Mouse (Mus musculus): ENCODE measurements at regions not wholly inside any gene's neighbourhood (a gene's known extent, or its start where the extent isn't known, plus 50 kb on each side); places are given as distances from the start of the nearest gene placed in this dataset.

- H3K27ac ChIP-seq = no peak overlapping the region
- no peaks in the 10 kb centered on the region for H3K36me3 ChIP-seq
- no peak for ATAC-seq (ENCODE audit: insufficient number of reproducible peaks, insufficient read depth, low FRiP score, low TSS enrichment, low read depth)
- H3K9me3 ChIP-seq = no peaks in the 10 kb centered on the region
- no peaks in the 10 kb centered on the region for H3K27me3 ChIP-seq
- WGBS = 81% methylated on average over 2 of the region's 2 CpGs
- no peak overlapping the region for H3K4me2 ChIP-seq
- 0 out of 2 replicates have a peak, but pooled peaks cover 6% of the 10 kb centered on the region for H3K4me1 ChIP-seq (replicated peaks)
- H3K4me3 ChIP-seq (replicated peaks) = no peak overlapping the region
- no peak overlapping the region for H3K9ac ChIP-seq (replicated peaks)
These were observed 313.9 kb upstream of the Rasgrp1 start for GRCm38 (mm10) chr2:117656546-117657175.

GRCm38 (mm10) chr2:117660217-117660924 lies 317.6 kb upstream of the Rasgrp1 start:
- Histone ChIP-seq H3K4me1 (replicated peaks) (no peaks in the 10 kb centered on the region), H3K36me3 (no peaks in the 10 kb centered on the region), H3K9me3 (no peaks in the 10 kb centered on the region), H3K4me3 (replicated peaks) (no peak overlapping the region), H3K4me2 (no peak overlapping the region), H3K27me3 (no peaks in the 10 kb centered on the region), H3K27ac (no peak overlapping the region), H3K9ac (replicated peaks) (no peak overlapping the region)
- 94% methylated on average over 3 of the region's 3 CpGs for WGBS
- ATAC-seq (ENCODE audit: insufficient number of reproducible peaks, insufficient read depth, low FRiP score, low TSS enrichment, low read depth) = no peak

GRCm38 (mm10) chr2:117662653-117663052 lies 319.9 kb upstream of the Rasgrp1 start:
- no peaks in the 10 kb centered on the region for H3K36me3 ChIP-seq
- H3K27me3 ChIP-seq = no peaks in the 10 kb centered on the region
- H3K4me2 ChIP-seq = no peak overlapping the region
- H3K4me3 ChIP-seq (replicated peaks) = no peak overlapping the region
- no peak overlapping the region for H3K27ac ChIP-seq
- H3K9ac ChIP-seq (replicated peaks) = no peak overlapping the region
- ATAC-seq (ENCODE audit: insufficient number of reproducible peaks, insufficient read depth, low FRiP score, low TSS enrichment, low read depth) = no peak
- H3K4me1 ChIP-seq (replicated peaks) = peaks cover 12% of the 10 kb centered on the region
- H3K9me3 ChIP-seq = no peaks in the 10 kb centered on the region

DNA sequence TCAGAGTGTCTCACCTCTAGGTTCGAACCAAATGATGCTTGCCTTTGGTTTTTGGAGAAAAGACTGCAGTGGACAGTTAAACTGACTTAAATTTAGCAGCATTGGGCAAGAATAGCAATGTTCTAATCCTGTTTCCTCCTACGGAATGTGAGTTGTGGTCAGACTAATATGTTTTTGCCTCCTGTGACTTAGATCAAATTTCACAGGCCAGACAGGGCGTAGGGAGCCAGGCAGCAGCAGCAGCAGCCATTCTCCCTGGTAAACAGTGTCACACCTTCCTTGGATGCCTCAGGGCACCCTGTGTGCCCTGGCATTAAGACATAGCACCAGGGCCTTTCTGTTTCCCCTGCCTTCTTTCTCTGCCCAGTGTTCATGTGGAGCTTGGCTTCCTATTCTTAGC lies 323.7 kb upstream of the Rasgrp1 start:
- H3K4me2 ChIP-seq = peak overlapping the region; percentile 17; the same call in 1 of the 2 replicates
- no peaks in the 10 kb centered on the region for H3K27me3 ChIP-seq
- H3K36me3 ChIP-seq = no peaks in the 10 kb centered on the region
- no peak overlapping the region for H3K9ac ChIP-seq (replicated peaks)
- H3K9me3 ChIP-seq = no peaks in the 10 kb centered on the region
- H3K4me3 ChIP-seq (replicated peaks) = no peak overlapping the region
- H3K4me1 ChIP-seq (replicated peaks) = peaks cover 12% of the 10 kb centered on the region
- ATAC-seq (ENCODE audit: insufficient number of reproducible peaks, insufficient read depth, low FRiP score, low TSS enrichment, low read depth) = no peak
- 15% methylated on average over 3 of the region's 3 CpGs for WGBS
- H3K27ac ChIP-seq = peak overlapping the region; percentile 64

DNA sequence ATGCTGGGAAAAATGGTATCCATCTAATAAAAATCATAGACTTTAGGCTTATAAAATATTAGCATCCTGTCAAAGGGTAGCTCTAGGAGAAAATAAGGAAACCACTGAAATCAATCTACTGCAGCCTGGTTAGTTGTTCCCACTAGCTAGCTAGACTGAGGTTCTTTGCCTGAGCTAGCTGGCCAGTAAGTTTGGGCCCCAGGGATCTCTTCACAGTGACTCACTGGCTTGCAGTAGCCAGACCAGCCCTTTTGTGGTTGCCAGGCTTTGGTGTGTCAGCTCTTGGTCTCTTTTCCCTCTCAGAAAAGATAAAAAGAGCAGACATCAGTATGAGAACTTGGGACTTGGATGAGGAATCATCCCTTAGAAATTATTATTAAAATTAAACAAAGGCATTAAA lies 325.3 kb upstream of the Rasgrp1 start:
- ATAC-seq (ENCODE audit: insufficient number of reproducible peaks, insufficient read depth, low FRiP score, low TSS enrichment, low read depth) = no peak
- Histone ChIP-seq H3K4me2 (no peak overlapping the region), H3K27me3 (no peaks in the 10 kb centered on the region), H3K9me3 (no peaks in the 10 kb centered on the region), H3K27ac (no peak overlapping the region), H3K9ac (replicated peaks) (no peak overlapping the region), H3K36me3 (no peaks in the 10 kb centered on the region), H3K4me3 (replicated peaks) (no peak overlapping the region), H3K4me1 (replicated peaks) (peaks cover 12% of the 10 kb centered on the region)

GRCm38 (mm10) chr2:117674877-117675276 lies 332.1 kb upstream of the Rasgrp1 start:
- H3K27ac ChIP-seq = no peak overlapping the region
- no peak overlapping the region for H3K9ac ChIP-seq (replicated peaks)
- no peak overlapping the region for H3K4me3 ChIP-seq (replicated peaks)
- peaks cover 5% of the 10 kb centered on the region; the same call in 1 of the 2 replicates for H3K4me1 ChIP-seq (replicated peaks)
- no peaks in the 10 kb centered on the region for H3K27me3 ChIP-seq
- 72% methylated on average over 1 of the region's 1 CpGs for WGBS
- ATAC-seq (ENCODE audit: insufficient number of reproducible peaks, insufficient read depth, low FRiP score, low TSS enrichment, low read depth) = no peak
- no peak overlapping the region for H3K4me2 ChIP-seq
- H3K36me3 ChIP-seq = no peaks in the 10 kb centered on the region
- H3K9me3 ChIP-seq = no peaks in the 10 kb centered on the region

GRCm38 (mm10) chr2:117678650-117679049 lies 335.8 kb upstream of the Rasgrp1 start:
- Histone ChIP-seq H3K4me1 (replicated peaks) (peaks cover 5% of the 10 kb centered on the region; the same call in 1 of the 2 replicates), H3K4me2 (no peak overlapping the region), H3K27me3 (no peaks in the 10 kb centered on the region), H3K4me3 (replicated peaks) (no peak overlapping the region), H3K36me3 (no peaks in the 10 kb centered on the region), H3K27ac (0 out of 2 replicates have a peak overlapping the region, but pooled peaks have one; percentile 14), H3K9ac (replicated peaks) (no peak overlapping the region), H3K9me3 (0 out of 2 replicates have a peak, but pooled peaks cover 2% of the 10 kb centered on the region)
- 67% methylated on average over 4 of the region's 4 CpGs for WGBS
- ATAC-seq (ENCODE audit: insufficient number of reproducible peaks, insufficient read depth, low FRiP score, low TSS enrichment, low read depth) = no peak

GRCm38 (mm10) chr2:117685836-117686453 lies 343.1 kb upstream of the Rasgrp1 start:
- 84% methylated on average over 4 of the region's 4 CpGs for WGBS
- Histone ChIP-seq H3K27me3 (no peaks in the 10 kb centered on the region), H3K4me1 (replicated peaks) (no peaks in the 10 kb centered on the region), H3K36me3 (no peaks in the 10 kb centered on the region), H3K27ac (no peak overlapping the region), H3K9ac (replicated peaks) (no peak overlapping the region), H3K9me3 (0 out of 2 replicates have a peak, but pooled peaks cover 4% of the 10 kb centered on the region), H3K4me2 (no peak overlapping the region), H3K4me3 (replicated peaks) (no peak overlapping the region)
- ATAC-seq (ENCODE audit: insufficient number of reproducible peaks, insufficient read depth, low FRiP score, low TSS enrichment, low read depth) = no peak

- Histone ChIP-seq H3K4me1 (replicated peaks) (no peaks in the 10 kb centered on the region), H3K9ac (replicated peaks) (no peak overlapping the region), H3K4me3 (replicated peaks) (no peak overlapping the region), H3K36me3 (no peaks in the 10 kb centered on the region), H3K27ac (no peak overlapping the region), H3K9me3 (no peaks in the 10 kb centered on the region), H3K27me3 (no peaks in the 10 kb centered on the region), H3K4me2 (no peak overlapping the region)
- 63% methylated on average over 4 of the region's 4 CpGs for WGBS
- ATAC-seq (ENCODE audit: insufficient number of reproducible peaks, insufficient read depth, low FRiP score, low TSS enrichment, low read depth) = no peak
These were observed 350.7 kb upstream of the Rasgrp1 start for GRCm38 (mm10) chr2:117693537-117693936.

DNA sequence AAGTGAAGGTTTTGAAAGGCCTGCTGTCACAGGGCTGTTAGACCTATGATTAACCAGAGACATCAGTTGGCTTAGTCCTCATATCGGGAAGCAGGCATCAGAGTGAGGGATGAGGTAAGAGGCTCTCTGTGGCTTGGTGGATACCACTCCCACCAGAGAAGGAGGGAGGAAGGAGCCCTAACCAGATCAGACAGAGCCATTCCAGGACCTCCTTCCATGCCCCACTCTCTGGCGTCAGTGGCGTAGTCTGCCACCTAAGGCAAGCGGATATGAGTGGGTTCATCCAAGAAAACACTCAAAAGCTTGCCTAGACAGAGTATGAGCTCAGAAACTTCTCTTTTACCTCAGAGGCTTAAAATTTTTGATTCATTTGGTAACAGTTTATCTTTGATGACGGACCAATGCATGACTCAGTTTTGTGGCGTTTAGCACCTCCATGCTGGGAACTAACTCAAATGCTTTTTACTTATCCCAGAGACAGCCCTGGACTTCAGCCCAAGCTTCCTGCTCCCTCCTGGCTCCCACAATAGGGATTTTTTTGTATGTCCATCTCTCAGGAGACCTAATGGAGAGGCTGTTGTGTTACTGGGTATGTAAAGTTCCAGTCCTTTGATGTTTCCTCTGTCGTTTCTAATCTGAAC lies 367.5 kb upstream of the Rasgrp1 start:
- no peaks in the 10 kb centered on the region for H3K36me3 ChIP-seq
- H3K4me3 ChIP-seq (replicated peaks) = no peak overlapping the region
- H3K4me1 ChIP-seq (replicated peaks) = no peaks in the 10 kb centered on the region
- 87% methylated on average over 7 of the region's 7 CpGs for WGBS
- no peak overlapping the region for H3K9ac ChIP-seq (replicated peaks)
- H3K27ac ChIP-seq = no peak overlapping the region
- no peaks in the 10 kb centered on the region for H3K9me3 ChIP-seq
- no peak for ATAC-seq (ENCODE audit: insufficient number of reproducible peaks, insufficient read depth, low FRiP score, low TSS enrichment, low read depth)
- no peaks in the 10 kb centered on the region for H3K27me3 ChIP-seq
- no peak overlapping the region for H3K4me2 ChIP-seq

DNA sequence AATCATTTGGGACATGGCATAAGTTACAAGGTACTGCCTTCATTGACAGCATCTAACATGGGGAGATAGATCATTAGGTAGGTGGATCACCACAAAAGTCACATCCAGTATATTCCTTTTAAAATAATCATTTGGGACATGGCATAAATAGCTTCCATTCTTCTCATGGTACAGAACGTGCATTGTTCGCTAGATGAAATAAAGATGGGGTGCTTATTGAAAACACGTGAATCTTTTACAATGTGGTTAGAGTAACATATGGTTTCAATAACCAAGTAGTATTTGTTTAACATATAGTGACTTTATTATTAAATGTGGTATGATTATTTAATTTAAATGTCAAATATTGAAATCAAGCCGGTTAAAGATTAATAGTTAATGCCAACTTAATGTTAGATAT lies 381.3 kb upstream of the Rasgrp1 start:
- Histone ChIP-seq H3K27ac (no peak overlapping the region), H3K4me1 (replicated peaks) (0 out of 2 replicates have a peak, but pooled peaks cover 7% of the 10 kb centered on the region), H3K4me2 (no peak overlapping the region), H3K27me3 (no peaks in the 10 kb centered on the region; the same call in 1 of the 2 replicates), H3K9ac (replicated peaks) (no peak overlapping the region), H3K36me3 (no peaks in the 10 kb centered on the region), H3K4me3 (replicated peaks) (no peak overlapping the region), H3K9me3 (no peaks in the 10 kb centered on the region)
- 26% methylated on average over 4 of the region's 4 CpGs for WGBS
- ATAC-seq (ENCODE audit: insufficient number of reproducible peaks, insufficient read depth, low FRiP score, low TSS enrichment, low read depth) = no peak
